Mouse (Mus musculus): ENCODE measurements around the gene Ssbp2. TPM values are rescaled to one million over a fixed set of nuclear protein-coding genes. Genes with fewer than 3 reads are reported as not detected.

The Ssbp2 gene
- polyA plus RNA-seq, 1 experiment from 2014 or later: 21.6 TPM

- DNase-seq (no peak), ATAC-seq (no peak)
- Histone ChIP-seq H3K4me1 (ENCODE audit: insufficient read depth) (peaks cover 9% of the 10 kb centered on the region), H3K4me2 (ENCODE audit: low read depth, low read length) (peak overlapping the region; percentile 96), H3K27ac (ENCODE audit: low read depth) (peak overlapping the region; percentile 93), H3K27me3 (ENCODE audit: insufficient read depth, low read length) (no peaks in the 10 kb centered on the region), H3K36me3 (replicated peaks; ENCODE audit: insufficient read depth, low read length) (no peaks in the 10 kb centered on the region), H3K9me3 (ENCODE audit: low read length) (no peaks in the 10 kb centered on the region), H3K9ac (replicated peaks) (no peak overlapping the region), H3K4me3 (ENCODE audit: low read depth, low read length) (no peak overlapping the region)
- 45% methylated on average over 4 of the region's 4 CpGs for WGBS (ENCODE audit: insufficient replicate concordance)
- no peak for TF ChIP-seq EP300 (IDR thresholded peaks at IDR 0.05; ENCODE audit: low read depth)
- TF ChIP-seq CTCF (IDR thresholded peaks at IDR 0.05; ENCODE audit: low read depth): no peak
Observed at GRCm38 (mm10) chr13:91459489-91459888, 594 bp upstream of the Ssbp2 start.

- WGBS (ENCODE audit: insufficient replicate concordance): under 1% methylated on average over 40 of the region's 70 CpGs
- H3K4me3 ChIP-seq (ENCODE audit: low read depth, low read length): peak overlapping the region; percentile 83
- peaks cover 12% of the 10 kb centered on the region for H3K4me1 ChIP-seq (ENCODE audit: insufficient read depth)
- peak overlapping the region; percentile 93 for H3K27ac ChIP-seq (ENCODE audit: low read depth)
- H3K9me3 ChIP-seq (ENCODE audit: low read length): no peaks in the 10 kb centered on the region
- ATAC-seq: peak; percentile 91
- peak; percentile 99 for DNase-seq
- TF ChIP-seq EP300 (IDR thresholded peaks at IDR 0.05; ENCODE audit: low read depth): peak; percentile 21; the same call in 1 of the 2 replicates
- no peak for TF ChIP-seq CTCF (IDR thresholded peaks at IDR 0.05; ENCODE audit: low read depth)
- H3K36me3 ChIP-seq (replicated peaks; ENCODE audit: insufficient read depth, low read length): no peaks in the 10 kb centered on the region
- H3K27me3 ChIP-seq (ENCODE audit: insufficient read depth, low read length): no peaks in the 10 kb centered on the region
- peak overlapping the region; percentile 94 for H3K9ac ChIP-seq (replicated peaks)
- peak overlapping the region; percentile 96 for H3K4me2 ChIP-seq (ENCODE audit: low read depth, low read length)
Observed at GRCm38 (mm10) chr13:91460621-91461284, 670 bp downstream of the Ssbp2 start.

- no peaks in the 10 kb centered on the region for H3K27me3 ChIP-seq (ENCODE audit: insufficient read depth, low read length)
- TF ChIP-seq CTCF (IDR thresholded peaks at IDR 0.05; ENCODE audit: low read depth) (no peak), EP300 (IDR thresholded peaks at IDR 0.05; ENCODE audit: low read depth) (no peak)
- no peaks in the 10 kb centered on the region for H3K9me3 ChIP-seq (ENCODE audit: low read length)
- H3K4me2 ChIP-seq (ENCODE audit: low read depth, low read length): peak overlapping the region; percentile 96
- WGBS (ENCODE audit: insufficient replicate concordance): 9% methylated on average over 24 of the region's 61 CpGs
- peak overlapping the region; percentile 93 for H3K27ac ChIP-seq (ENCODE audit: low read depth)
- H3K36me3 ChIP-seq (replicated peaks; ENCODE audit: insufficient read depth, low read length): no peaks in the 10 kb centered on the region
- ATAC-seq: peak; percentile 0; the same call in 1 of the 2 replicates
- H3K9ac ChIP-seq (replicated peaks): peak overlapping the region; percentile 94
- no peak for DNase-seq
- peaks cover 12% of the 10 kb centered on the region for H3K4me1 ChIP-seq (ENCODE audit: insufficient read depth)
- peak overlapping the region; percentile 83 for H3K4me3 ChIP-seq (ENCODE audit: low read depth, low read length)
Observed at GRCm38 (mm10) chr13:91461299-91461698, 1.2 kb downstream of the Ssbp2 start.

- no peak for TF ChIP-seq CTCF (IDR thresholded peaks at IDR 0.05; ENCODE audit: low read depth)
- no peak for TF ChIP-seq EP300 (IDR thresholded peaks at IDR 0.05; ENCODE audit: low read depth)
- WGBS (ENCODE audit: insufficient replicate concordance): under 1% methylated on average over 58 of the region's 77 CpGs
- peak overlapping the region; percentile 94 for H3K9ac ChIP-seq (replicated peaks)
- no peaks in the 10 kb centered on the region for H3K27me3 ChIP-seq (ENCODE audit: insufficient read depth, low read length)
- H3K27ac ChIP-seq (ENCODE audit: low read depth): peak overlapping the region; percentile 93
- no peaks in the 10 kb centered on the region for H3K9me3 ChIP-seq (ENCODE audit: low read length)
- H3K4me2 ChIP-seq (ENCODE audit: low read depth, low read length): peak overlapping the region; percentile 96
- ATAC-seq (peak; percentile 2; the same call in 1 of the 2 replicates), DNase-seq (peak; percentile 65)
- peak overlapping the region; percentile 83 for H3K4me3 ChIP-seq (ENCODE audit: low read depth, low read length)
- peaks cover 12% of the 10 kb centered on the region for H3K4me1 ChIP-seq (ENCODE audit: insufficient read depth)
- no peaks in the 10 kb centered on the region for H3K36me3 ChIP-seq (replicated peaks; ENCODE audit: insufficient read depth, low read length)
Observed at GRCm38 (mm10) chr13:91461711-91462351, 1.7 kb downstream of the Ssbp2 start.

GRCm38 (mm10) chr13:91462395-91462794, 2.3 kb downstream of the Ssbp2 start:
- Histone ChIP-seq H3K4me1 (ENCODE audit: insufficient read depth) (peaks cover 12% of the 10 kb centered on the region), H3K9me3 (ENCODE audit: low read length) (no peaks in the 10 kb centered on the region), H3K27ac (ENCODE audit: low read depth) (peak overlapping the region; percentile 93), H3K9ac (replicated peaks) (peak overlapping the region; percentile 94), H3K27me3 (ENCODE audit: insufficient read depth, low read length) (no peaks in the 10 kb centered on the region), H3K4me2 (ENCODE audit: low read depth, low read length) (peak overlapping the region; percentile 96), H3K36me3 (replicated peaks; ENCODE audit: insufficient read depth, low read length) (no peaks in the 10 kb centered on the region), H3K4me3 (ENCODE audit: low read depth, low read length) (peak overlapping the region; percentile 83)
- TF ChIP-seq CTCF (IDR thresholded peaks at IDR 0.05; ENCODE audit: low read depth): no peak
- TF ChIP-seq EP300 (IDR thresholded peaks at IDR 0.05; ENCODE audit: low read depth): no peak
- DNase-seq: no peak
- WGBS (ENCODE audit: insufficient replicate concordance): 17% methylated on average over 2 of the region's 2 CpGs
- ATAC-seq: no peak

GRCm38 (mm10) chr13:91462893-91463481, 2.9 kb downstream of the Ssbp2 start:
- peak overlapping the region; percentile 96 for H3K4me2 ChIP-seq (ENCODE audit: low read depth, low read length)
- no peak overlapping the region for H3K9ac ChIP-seq (replicated peaks)
- WGBS (ENCODE audit: insufficient replicate concordance): 24% methylated on average over 9 of the region's 9 CpGs
- H3K27ac ChIP-seq (ENCODE audit: low read depth): no peak overlapping the region
- H3K4me1 ChIP-seq (ENCODE audit: insufficient read depth): peaks cover 12% of the 10 kb centered on the region
- DNase-seq: no peak
- H3K36me3 ChIP-seq (replicated peaks; ENCODE audit: insufficient read depth, low read length): no peaks in the 10 kb centered on the region
- H3K4me3 ChIP-seq (ENCODE audit: low read depth, low read length): peak overlapping the region; percentile 83
- no peak for ATAC-seq
- H3K27me3 ChIP-seq (ENCODE audit: insufficient read depth, low read length): no peaks in the 10 kb centered on the region
- TF ChIP-seq CTCF (IDR thresholded peaks at IDR 0.05; ENCODE audit: low read depth): peak; percentile 47
- TF ChIP-seq EP300 (IDR thresholded peaks at IDR 0.05; ENCODE audit: low read depth): no peak
- H3K9me3 ChIP-seq (ENCODE audit: low read length): no peaks in the 10 kb centered on the region
